Mouse (Mus musculus): ENCODE measurements at regions not wholly inside any gene's neighbourhood (a gene's known extent, or its start where the extent isn't known, plus 50 kb on each side); places are given as distances from the start of the nearest gene placed in this dataset.
"Not testable (repeated sequence)": the region's sequence is repeated elsewhere in the genome, so short reads cannot be mapped to it uniquely, and the experiment has no call there.

DNA sequence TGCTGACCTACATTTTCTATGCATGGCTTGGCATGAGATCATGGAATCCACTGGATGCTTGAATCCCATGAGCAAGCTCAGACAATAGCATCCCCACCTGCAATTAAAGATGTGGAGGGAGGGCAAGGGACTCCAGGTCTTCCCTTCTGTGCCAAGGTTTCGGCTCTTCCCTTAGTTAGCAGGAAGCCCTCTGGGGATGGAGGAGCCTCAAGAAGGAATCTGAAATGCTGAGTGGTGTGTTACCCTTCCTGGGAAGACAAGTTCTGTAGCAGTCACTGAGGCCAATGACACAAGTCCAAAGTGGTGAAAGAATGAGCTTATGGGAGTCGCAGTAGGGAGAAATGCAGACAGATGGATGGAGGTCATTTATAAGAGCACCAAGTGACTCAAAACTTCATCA lies 125.4 kb upstream of the Dapk1 start:
- peaks cover 25% of the 10 kb centered on the region; the same call in 1 of the 2 replicates for H3K27me3 ChIP-seq
- no peaks in the 10 kb centered on the region for H3K9me3 ChIP-seq
- ATAC-seq (ENCODE audit: low FRiP score) = no peak
- H3K36me3 ChIP-seq (replicated peaks) = no peaks in the 10 kb centered on the region
- H3K4me3 ChIP-seq (replicated peaks) = no peak overlapping the region
- WGBS = 90% methylated on average over 2 of the region's 2 CpGs
- no peak overlapping the region for H3K4me2 ChIP-seq
- H3K27ac ChIP-seq = no peak overlapping the region
- no peak overlapping the region for H3K9ac ChIP-seq
- H3K4me1 ChIP-seq = peaks cover 22% of the 10 kb centered on the region

- WGBS = 82% methylated on average over 6 of the region's 6 CpGs
- Histone ChIP-seq H3K27me3 (peaks cover 25% of the 10 kb centered on the region; the same call in 1 of the 2 replicates), H3K4me3 (replicated peaks) (no peak overlapping the region), H3K27ac (no peak overlapping the region), H3K9ac (no peak overlapping the region; the same call in 1 of the 2 replicates), H3K9me3 (no peaks in the 10 kb centered on the region), H3K36me3 (replicated peaks) (no peaks in the 10 kb centered on the region), H3K4me1 (peaks cover 22% of the 10 kb centered on the region), H3K4me2 (no peak overlapping the region)
- no peak for ATAC-seq (ENCODE audit: low FRiP score)
These were observed 123.4 kb upstream of the Dapk1 start for GRCm38 (mm10) chr13:60478301-60478700.

DNA sequence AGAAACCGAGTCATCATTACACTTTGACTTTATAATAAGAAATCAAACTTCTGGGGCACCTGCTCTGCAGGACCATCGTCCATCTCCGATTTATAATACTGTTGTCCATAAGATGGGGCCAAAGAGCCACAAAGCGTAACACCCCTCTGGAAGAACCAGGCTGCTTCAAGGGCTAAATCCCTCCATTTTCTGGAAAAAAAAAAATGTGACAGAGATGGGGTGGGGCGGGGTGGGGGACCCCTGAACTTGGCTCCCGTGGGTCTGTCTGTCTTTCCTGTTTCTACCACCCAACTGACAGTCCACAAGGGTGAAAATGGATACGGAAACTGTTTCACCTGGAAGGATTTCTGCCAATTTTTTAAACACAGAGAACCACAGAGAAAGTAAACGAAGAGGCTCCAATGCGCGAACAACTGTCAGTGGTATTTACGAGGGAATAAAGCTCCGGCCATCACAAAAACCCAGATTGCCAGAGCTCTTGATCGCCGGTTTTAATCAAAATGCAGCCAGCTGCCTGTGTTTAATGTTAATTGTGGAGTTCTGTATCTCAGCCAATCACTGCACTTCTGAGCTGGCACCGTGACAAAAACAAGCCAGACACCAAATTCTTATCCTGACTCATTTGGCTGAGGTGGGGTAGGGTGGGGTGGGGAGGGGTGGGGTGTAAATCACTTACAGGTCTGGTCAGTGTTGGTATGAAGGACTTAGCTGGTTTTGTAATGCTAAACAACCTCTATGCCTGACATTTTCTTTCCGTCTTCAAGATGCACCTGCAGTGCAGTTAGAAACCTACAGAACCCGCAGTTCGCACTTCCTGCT lies 122.5 kb upstream of the Dapk1 start:
- peak overlapping the region; percentile 78 for H3K27ac ChIP-seq
- H3K27me3 ChIP-seq = peaks cover 25% of the 10 kb centered on the region; the same call in 1 of the 2 replicates
- H3K36me3 ChIP-seq (replicated peaks) = no peaks in the 10 kb centered on the region
- peaks cover 22% of the 10 kb centered on the region for H3K4me1 ChIP-seq
- H3K4me2 ChIP-seq = peak overlapping the region; percentile 60
- no peaks in the 10 kb centered on the region for H3K9me3 ChIP-seq
- 3% methylated on average over 18 of the region's 18 CpGs for WGBS
- peak overlapping the region; percentile 46 for H3K9ac ChIP-seq
- H3K4me3 ChIP-seq (replicated peaks) = peak overlapping the region; percentile 29
- peak; percentile 79 for ATAC-seq (ENCODE audit: low FRiP score)

GRCm38 (mm10) chr13:60479862-60480730 lies 121.7 kb upstream of the Dapk1 start:
- Histone ChIP-seq H3K36me3 (replicated peaks) (no peaks in the 10 kb centered on the region), H3K4me3 (replicated peaks) (no peak overlapping the region; the same call in 1 of the 2 replicates), H3K4me2 (peak overlapping the region; percentile 60), H3K9ac (no peak overlapping the region), H3K27me3 (peaks cover 25% of the 10 kb centered on the region; the same call in 1 of the 2 replicates), H3K4me1 (peaks cover 22% of the 10 kb centered on the region), H3K27ac (peak overlapping the region; percentile 42; the same call in 1 of the 2 replicates), H3K9me3 (no peaks in the 10 kb centered on the region)
- ATAC-seq (ENCODE audit: low FRiP score) = peak; percentile 45
- 9% methylated on average over 13 of the region's 13 CpGs for WGBS

- Histone ChIP-seq H3K4me2 (peak overlapping the region; percentile 42), H3K4me1 (peaks cover 22% of the 10 kb centered on the region), H3K27me3 (peaks cover 24% of the 10 kb centered on the region; the same call in 1 of the 2 replicates), H3K9me3 (no peaks in the 10 kb centered on the region), H3K4me3 (replicated peaks) (0 out of 2 replicates have a peak overlapping the region, but pooled peaks have one; percentile 4), H3K36me3 (replicated peaks) (no peaks in the 10 kb centered on the region), H3K9ac (no peak overlapping the region), H3K27ac (no peak overlapping the region)
- no peak for ATAC-seq (ENCODE audit: low FRiP score)
- WGBS = 4% methylated on average over 21 of the region's 21 CpGs
These were observed 120.9 kb upstream of the Dapk1 start for GRCm38 (mm10) chr13:60480731-60481431.

- H3K27me3 ChIP-seq = peaks cover 18% of the 10 kb centered on the region; the same call in 1 of the 2 replicates
- not testable (repeated sequence) for H3K36me3 ChIP-seq (replicated peaks); H3K4me2 ChIP-seq; ATAC-seq (ENCODE audit: low FRiP score); H3K9me3 ChIP-seq; H3K27ac ChIP-seq; H3K9ac ChIP-seq; H3K4me3 ChIP-seq (replicated peaks)
- H3K4me1 ChIP-seq = peaks cover 22% of the 10 kb centered on the region
- 69% methylated on average over 11 of the region's 11 CpGs for WGBS
These were observed 120.3 kb upstream of the Dapk1 start for GRCm38 (mm10) chr13:60481451-60481850.

DNA sequence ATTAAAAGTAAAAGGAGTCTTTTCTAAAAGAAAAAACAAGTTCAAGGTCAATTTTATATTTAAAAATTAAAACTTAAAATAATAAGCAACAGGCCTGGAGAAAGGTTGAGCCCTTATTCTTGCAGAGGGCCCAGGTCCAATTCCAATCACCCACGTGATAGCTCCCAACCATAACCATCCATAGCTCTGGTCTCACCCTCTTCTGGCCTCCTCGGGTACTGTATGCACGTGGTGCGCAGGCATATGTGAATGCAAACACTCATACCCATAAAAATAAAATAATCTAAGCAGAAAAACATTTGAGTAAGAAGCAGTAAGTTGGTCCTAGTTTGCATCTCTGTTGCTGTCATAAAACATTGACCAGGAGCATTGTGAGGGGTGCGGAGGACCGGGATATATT lies 119.8 kb upstream of the Dapk1 start:
- 93% methylated on average over 6 of the region's 6 CpGs for WGBS

DNA sequence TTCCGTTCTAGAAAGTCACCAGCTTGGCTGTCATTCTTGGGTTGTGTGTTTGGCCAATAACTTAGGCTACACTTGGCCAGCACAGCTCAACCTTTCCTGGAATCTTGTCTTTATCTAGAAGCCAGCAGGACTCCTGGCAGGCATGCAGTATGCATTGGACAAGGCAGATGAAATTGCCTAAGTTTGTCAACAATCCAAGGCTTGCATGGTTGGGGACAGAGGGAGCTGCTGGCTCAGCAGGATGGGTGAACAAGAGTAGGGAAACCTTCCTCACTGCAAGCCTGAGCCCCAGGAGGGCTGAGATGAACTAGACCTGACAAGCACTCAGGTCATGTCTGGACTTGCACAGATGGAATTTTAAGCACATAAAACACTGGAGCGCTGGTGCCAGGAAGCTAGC lies 115.6 kb upstream of the Dapk1 start:
- Histone ChIP-seq H3K4me2 (no peak overlapping the region), H3K4me1 (peaks cover 13% of the 10 kb centered on the region), H3K36me3 (replicated peaks) (no peaks in the 10 kb centered on the region), H3K9me3 (no peaks in the 10 kb centered on the region), H3K9ac (no peak overlapping the region), H3K4me3 (replicated peaks) (no peak overlapping the region), H3K27me3 (peaks cover 1% of the 10 kb centered on the region; the same call in 1 of the 2 replicates), H3K27ac (no peak overlapping the region)
- ATAC-seq (ENCODE audit: low FRiP score) = no peak
- 90% methylated on average over 2 of the region's 2 CpGs for WGBS

More for the DNA sequence above, 119.8 kb upstream of the Dapk1 start:
- no peak overlapping the region for H3K27ac ChIP-seq
- H3K4me3 ChIP-seq (replicated peaks) = no peak overlapping the region
- no peak for ATAC-seq (ENCODE audit: low FRiP score)
- no peak overlapping the region for H3K4me2 ChIP-seq
- H3K9ac ChIP-seq = no peak overlapping the region
- H3K9me3 ChIP-seq = no peaks in the 10 kb centered on the region
- peaks cover 22% of the 10 kb centered on the region for H3K4me1 ChIP-seq
- peaks cover 15% of the 10 kb centered on the region; the same call in 1 of the 2 replicates for H3K27me3 ChIP-seq
- H3K36me3 ChIP-seq (replicated peaks) = no peaks in the 10 kb centered on the region

- no peak for ATAC-seq (ENCODE audit: low FRiP score)
- no peak overlapping the region for H3K4me2 ChIP-seq
- 91% methylated on average over 5 of the region's 5 CpGs for WGBS
- H3K27me3 ChIP-seq = no peaks in the 10 kb centered on the region
- no peak overlapping the region for H3K4me3 ChIP-seq (replicated peaks)
- peaks cover 12% of the 10 kb centered on the region; the same call in 1 of the 2 replicates for H3K4me1 ChIP-seq
- H3K9me3 ChIP-seq = no peaks in the 10 kb centered on the region
- no peaks in the 10 kb centered on the region for H3K36me3 ChIP-seq (replicated peaks)
- no peak overlapping the region for H3K27ac ChIP-seq
- no peak overlapping the region for H3K9ac ChIP-seq
These were observed 114.9 kb upstream of the Dapk1 start for GRCm38 (mm10) chr13:60486871-60487270.

DNA sequence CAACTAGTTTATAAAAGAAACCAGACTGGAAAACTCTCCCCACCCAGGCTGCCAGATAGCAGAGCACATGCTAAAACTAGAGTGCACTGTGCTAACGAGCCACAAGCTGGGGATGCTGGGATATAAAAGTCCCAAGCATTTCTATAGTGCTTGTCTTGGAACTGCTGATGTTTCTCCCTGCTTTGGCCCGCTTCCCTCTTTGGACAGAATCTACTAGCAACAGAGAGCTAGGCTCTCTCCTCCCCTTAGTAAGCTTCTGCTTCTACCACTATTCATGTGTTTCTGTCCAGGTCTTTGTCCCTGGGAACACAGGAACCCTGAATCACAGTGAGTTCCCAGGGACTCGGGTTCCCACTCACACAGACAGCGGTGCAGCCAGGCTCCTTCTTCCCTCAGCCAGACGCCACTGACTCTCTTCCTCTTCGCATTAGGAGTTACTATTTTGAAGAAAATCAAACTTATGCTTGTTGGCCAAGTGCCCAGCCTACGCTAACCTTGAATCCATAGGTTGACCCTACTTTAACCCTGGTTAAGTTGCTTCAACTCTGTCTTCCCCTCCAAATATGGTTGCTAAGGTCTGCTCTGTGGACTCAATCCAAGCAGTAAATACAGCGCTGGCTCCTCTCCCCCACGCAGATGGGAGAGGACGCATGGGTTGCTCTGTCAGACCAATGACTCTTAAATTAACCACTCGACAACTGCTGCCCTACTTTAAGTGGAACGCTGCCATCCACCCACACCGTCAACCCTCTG lies 113.4 kb upstream of the Dapk1 start:
- no peak for ATAC-seq (ENCODE audit: low FRiP score)
- no peak overlapping the region for H3K4me3 ChIP-seq (replicated peaks)
- H3K36me3 ChIP-seq (replicated peaks) = no peaks in the 10 kb centered on the region
- peaks cover 12% of the 10 kb centered on the region; the same call in 1 of the 2 replicates for H3K4me1 ChIP-seq
- H3K9ac ChIP-seq = no peak overlapping the region
- no peak overlapping the region for H3K27ac ChIP-seq
- H3K4me2 ChIP-seq = no peak overlapping the region
- H3K27me3 ChIP-seq = no peaks in the 10 kb centered on the region
- WGBS = 66% methylated on average over 13 of the region's 13 CpGs
- no peaks in the 10 kb centered on the region for H3K9me3 ChIP-seq

DNA sequence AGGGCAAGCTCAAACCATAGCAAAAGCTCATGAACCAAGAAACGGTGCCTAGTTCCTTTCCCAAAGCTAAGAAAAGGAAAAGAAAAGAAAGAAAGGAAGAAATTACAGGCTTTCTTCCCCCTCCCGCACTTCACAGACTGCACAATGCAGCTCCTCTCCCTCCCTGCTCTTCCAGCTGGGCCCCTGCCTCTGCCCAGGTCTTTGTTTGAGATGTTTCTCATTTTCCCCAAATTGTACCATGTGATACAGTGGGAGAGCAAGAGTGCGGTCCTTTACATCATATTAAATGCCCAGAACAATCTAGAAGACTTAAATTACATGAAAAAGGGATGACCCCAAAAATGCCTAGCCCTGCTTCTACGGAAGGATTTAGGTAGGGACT lies 112.9 kb upstream of the Dapk1 start:
- Histone ChIP-seq H3K4me2 (no peak overlapping the region), H3K4me1 (peaks cover 12% of the 10 kb centered on the region; the same call in 1 of the 2 replicates), H3K36me3 (replicated peaks) (no peaks in the 10 kb centered on the region), H3K9ac (no peak overlapping the region), H3K4me3 (replicated peaks) (no peak overlapping the region), H3K27ac (no peak overlapping the region), H3K27me3 (no peaks in the 10 kb centered on the region), H3K9me3 (no peaks in the 10 kb centered on the region)
- WGBS = 47% methylated on average over 4 of the region's 4 CpGs
- no peak for ATAC-seq (ENCODE audit: low FRiP score)
